Comparison of ENCODE assay signal across 20 mouse cellular contexts in the genomic region with DNA sequence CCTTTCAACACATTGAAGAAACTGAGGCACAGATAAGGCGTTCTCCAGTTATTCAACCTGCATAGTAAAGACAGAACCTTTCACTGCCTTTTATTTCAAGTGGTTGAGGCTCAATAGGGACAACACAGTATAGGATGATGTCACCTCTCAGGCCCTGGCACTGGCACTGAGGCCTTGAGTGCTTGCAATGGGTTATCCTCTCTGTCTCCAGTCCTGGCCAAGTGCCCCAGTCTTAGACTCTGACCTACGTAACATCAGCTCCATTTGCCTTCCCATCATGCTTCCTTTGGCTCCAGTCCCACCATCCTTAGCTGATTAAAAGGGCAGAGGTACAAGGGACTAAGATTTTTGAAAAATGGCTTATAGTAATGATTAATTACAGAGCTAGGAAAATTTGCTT.
A peak's percentile ranks its signal among the peaks of the same experiment; 100 is the strongest.
DNase-seq lines count a peak whose midpoint lies in the region; ATAC-seq lines count a peak whose summit lies in the region.
"Had no signal": no experiment of that assay in that cellular context is flagged by ENCODE, and none has a peak within 500 bp of the region (broad histone marks: within the 10 kb centered on the region; RNA-seq: fewer than 3 reads in every experiment).

No protein-coding gene starts in this region.

- H3K27me3 ChIP-seq in forebrain, embryonic 13.5 days = no peaks in the 10 kb centered on the region
- H3K27me3 ChIP-seq in forebrain, embryonic 15.5 days = no peaks in the 10 kb centered on the region
- H3K27me3 ChIP-seq: embryonic facial prominence, embryonic 12.5 days; forebrain, embryonic 12.5 days; heart, embryonic 13.5 days; hindbrain, embryonic 15.5 days had no signal

- H3K4me1 ChIP-seq in forebrain, embryonic 13.5 days = peaks cover 18% of the 10 kb centered on the region
- peaks cover 13% of the 10 kb centered on the region for H3K4me1 ChIP-seq in forebrain, embryonic 15.5 days
- H3K4me1 ChIP-seq: embryonic facial prominence, embryonic 12.5 days; heart, embryonic 13.5 days; hindbrain, embryonic 15.5 days had no signal

- H3K9ac ChIP-seq in forebrain, embryonic 13.5 days = no peak overlapping the region
- no peak overlapping the region for H3K9ac ChIP-seq in forebrain, embryonic 15.5 days (replicated peaks)
- H3K9ac ChIP-seq: embryonic facial prominence, embryonic 12.5 days; forebrain, embryonic 12.5 days; heart, embryonic 13.5 days; hindbrain, embryonic 15.5 days had no signal

- 42% methylated on average over 2 of the region's 2 CpGs for WGBS in forebrain, embryonic 13.5 days
- WGBS in forebrain, embryonic 15.5 days = 37% methylated on average over 2 of the region's 2 CpGs

- H3K36me3 ChIP-seq in forebrain, embryonic 13.5 days (ENCODE audit: poor library complexity, severe bottlenecking) = no peaks in the 10 kb centered on the region
- H3K36me3 ChIP-seq in forebrain, embryonic 15.5 days = no peaks in the 10 kb centered on the region
- H3K36me3 ChIP-seq: embryonic facial prominence, embryonic 12.5 days; forebrain, embryonic 12.5 days; heart, embryonic 13.5 days; hindbrain, embryonic 15.5 days had no signal

- peak; percentile 24; the same call in 1 of the 2 replicates for ATAC-seq in forebrain, embryonic 13.5 days
- no peak for ATAC-seq in forebrain, embryonic 15.5 days (replicated peaks)
- ATAC-seq: inflammation-experienced regulatory T-cells, adult 6 months; intestine, postnatal 0 days had no signal

- H3K27ac ChIP-seq in forebrain, embryonic 13.5 days = no peak overlapping the region
- H3K27ac ChIP-seq in forebrain, embryonic 15.5 days (replicated peaks) = no peak overlapping the region
- H3K27ac ChIP-seq: embryonic facial prominence, embryonic 12.5 days; forebrain, embryonic 12.5 days; heart, embryonic 13.5 days; hindbrain, embryonic 15.5 days had no signal

- H3K4me2 ChIP-seq in forebrain, embryonic 13.5 days = no peak overlapping the region
- no peak overlapping the region for H3K4me2 ChIP-seq in forebrain, embryonic 15.5 days (replicated peaks)
- H3K4me2 ChIP-seq: embryonic facial prominence, embryonic 12.5 days; forebrain, embryonic 12.5 days; heart, embryonic 13.5 days; hindbrain, embryonic 15.5 days had no signal

- DNase-seq in left cerebral cortex, postnatal 4 days = peak; percentile 23
- DNase-seq in left cerebral cortex, postnatal 14 days (ENCODE audit: low spot score in 2 of 2) = no peak
- peak; percentile 36 for DNase-seq in adrenal gland, postnatal 10 days
- DNase-seq in adrenal gland, postnatal 36 days = peak; percentile 14 to 44
- DNase-seq in adipocyte (ENCODE audit: low spot score) = no peak
- no peak for DNase-seq in urinary bladder, adult 2 months (ENCODE audit: low spot score)
- DNase-seq: cerebellum, adult 11-12 months; cerebellum, adult 9-11 months; embryo, embryonic 11 days; gastrocnemius, postnatal 36 days; heart, adult 11 months; heart, postnatal 36 days had no signal

- no peaks in the 10 kb centered on the region for H3K9me3 ChIP-seq in forebrain, embryonic 13.5 days (replicated peaks)
- no peaks in the 10 kb centered on the region for H3K9me3 ChIP-seq in forebrain, embryonic 15.5 days
- H3K9me3 ChIP-seq: embryonic facial prominence, embryonic 12.5 days; forebrain, embryonic 12.5 days; heart, embryonic 13.5 days; hindbrain, embryonic 15.5 days had no signal

- H3K4me3 ChIP-seq in forebrain, embryonic 13.5 days = no peak overlapping the region
- no peak overlapping the region for H3K4me3 ChIP-seq in forebrain, embryonic 15.5 days
- H3K4me3 ChIP-seq: embryonic facial prominence, embryonic 12.5 days; forebrain, embryonic 12.5 days; heart, embryonic 13.5 days; hindbrain, embryonic 15.5 days had no signal

- intact Hi-C loops in left cerebral cortex, postnatal 4 days (cut with DNase I) = no loop called here
- intact Hi-C loops in left cerebral cortex, postnatal 14 days (cut with DNase I) = no loop called here

Comparison
In these comparisons a context has a peak if more than half of its experiments do, and no peak if none do; other contexts are left out.
1. DNase-seq: peak in left cerebral cortex, postnatal 4 days (single experiment), adrenal gland, postnatal 10 days (single experiment) and adrenal gland, postnatal 36 days (2 of 2); none in left cerebral cortex, postnatal 14 days (0 of 2), adipocyte (single experiment) and urinary bladder, adult 2 months (single experiment).